Mouse (Mus musculus): Measurements from ENCODE around the gene Vmn1r205. TPM values are rescaled to one million over a fixed set of nuclear protein-coding genes. Genes with fewer than 3 reads are reported as not detected.
"Not testable (repeated sequence)": the region's sequence is repeated elsewhere in the genome, so short reads cannot be mapped to it uniquely, and the experiment has no call there.

Gene Vmn1r205
- total RNA-seq (2021) (not detected), polyA plus RNA-seq (2012; rRNA removed) (not detected in 2 replicates)
- long read RNA-seq, result 0 reads

GRCm38 (mm10) chr13:22592900-22593299, at the start of gene Vmn1r205:
Gene Vmn1r205 (minus strand): TSS chr13:22593000.
- no peak for DNase-seq

GRCm38 (mm10) chr13:22624151-22624550, 31.4 kb upstream of the Vmn1r205 start, which contains the start of gene Vmn1r206:
Gene Vmn1r206 (minus strand): TSS chr13:22624251.
- DNase-seq, result not testable (repeated sequence)

- DNase-seq, result not testable (repeated sequence)
Observed at GRCm38 (mm10) chr13:22583336-22583735, 9.5 kb downstream of the Vmn1r205 start.

GRCm38 (mm10) chr13:22574911-22575310, 17.9 kb downstream of the Vmn1r205 start:
- not testable (repeated sequence) for DNase-seq

GRCm38 (mm10) chr13:22552898-22553297, 39.9 kb downstream of the Vmn1r205 start, which contains the start of gene Vmn1r204:
Gene Vmn1r204 (plus strand): TSS chr13:22553198.
- not testable (repeated sequence) for DNase-seq

Other genes with a start within 250 kb of the Vmn1r205 start
- gene Vmn1r198, start 242.6 kb downstream of the Vmn1r205 start, total RNA-seq (2021), result not detected
- gene Vmn1r198, start 242.6 kb downstream of the Vmn1r205 start, polyA plus RNA-seq (2012; rRNA removed), result not detected in 2 replicates
- not detected for gene Vmn1r199, start 213.2 kb downstream of the Vmn1r205 start, total RNA-seq (2021)
- not detected in 2 replicates for gene Vmn1r199, start 213.2 kb downstream of the Vmn1r205 start, polyA plus RNA-seq (2012; rRNA removed)
- not detected for gene Vmn1r200, start 202.6 kb downstream of the Vmn1r205 start, total RNA-seq (2021)
- not detected in 2 replicates for gene Vmn1r200, start 202.6 kb downstream of the Vmn1r205 start, polyA plus RNA-seq (2012; rRNA removed)
- gene Vmn1r201, start 121.1 kb downstream of the Vmn1r205 start, total RNA-seq (2021), result not detected
- not detected in 2 replicates for gene Vmn1r201, start 121.1 kb downstream of the Vmn1r205 start, polyA plus RNA-seq (2012; rRNA removed)
- gene Vmn1r202, start 87.6 kb downstream of the Vmn1r205 start, total RNA-seq (2021), result not detected
- gene Vmn1r202, start 87.6 kb downstream of the Vmn1r205 start, polyA plus RNA-seq (2012; rRNA removed), result not detected in 2 replicates
- gene Vmn1r203, start 74.9 kb downstream of the Vmn1r205 start, total RNA-seq (2021), result not detected
- gene Vmn1r203, start 74.9 kb downstream of the Vmn1r205 start, polyA plus RNA-seq (2012; rRNA removed), result not detected in 2 replicates
- not detected for gene Vmn1r204, start 39.8 kb downstream of the Vmn1r205 start, total RNA-seq (2021)
- not detected in 2 replicates for gene Vmn1r204, start 39.8 kb downstream of the Vmn1r205 start, polyA plus RNA-seq (2012; rRNA removed)
- not detected for gene Vmn1r206, start 31.3 kb upstream of the Vmn1r205 start, total RNA-seq (2021)
- gene Vmn1r206, start 31.3 kb upstream of the Vmn1r205 start, polyA plus RNA-seq (2012; rRNA removed), result not detected in 2 replicates
- not detected for gene Vmn1r207-ps, start 136.6 kb upstream of the Vmn1r205 start, total RNA-seq (2021)
- not detected in 2 replicates for gene Vmn1r207-ps, start 136.6 kb upstream of the Vmn1r205 start, polyA plus RNA-seq (2012; rRNA removed)
- not detected for gene Vmn1r208, start 184.4 kb upstream of the Vmn1r205 start, total RNA-seq (2021)
- not detected in 2 replicates for gene Vmn1r208, start 184.4 kb upstream of the Vmn1r205 start, polyA plus RNA-seq (2012; rRNA removed)
- gene Vmn1r209, start 216.7 kb upstream of the Vmn1r205 start, total RNA-seq (2021), result not detected
- gene Vmn1r209, start 216.7 kb upstream of the Vmn1r205 start, polyA plus RNA-seq (2012; rRNA removed), result not detected in 2 replicates
- not detected for gene Vmn1r210, start 238.3 kb upstream of the Vmn1r205 start, total RNA-seq (2021)
- gene Vmn1r210, start 238.3 kb upstream of the Vmn1r205 start, polyA plus RNA-seq (2012; rRNA removed), result not detected in 2 replicates